Mouse (Mus musculus) spleen, adult 2 months (tissue): ENCODE results near the gene Nelfe.
"Not testable (repeated sequence)": the region's sequence is repeated elsewhere in the genome, so short reads cannot be mapped to it uniquely, and the experiment has no call there.

Source experiments
- CTCF ChIP-seq: fragments of 200-500 bp; IDR thresholded peaks from 2 replicates; pipeline ENCODE4 v1.5.1; 2011; ENCODE audit warnings: mild to moderate bottlenecking, inconsistent platforms; ENCODE audit not compliant: insufficient read depth, insufficient read length, insufficient replicate concordance; ENCODE audit errors: extremely low read depth
- POLR2A ChIP-seq: fragments of 200-500 bp; IDR thresholded peaks from 2 replicates; pipeline ENCODE4 v1.6.1; 2011; ENCODE audit warnings: low read depth, low read length, inconsistent platforms

DNA sequence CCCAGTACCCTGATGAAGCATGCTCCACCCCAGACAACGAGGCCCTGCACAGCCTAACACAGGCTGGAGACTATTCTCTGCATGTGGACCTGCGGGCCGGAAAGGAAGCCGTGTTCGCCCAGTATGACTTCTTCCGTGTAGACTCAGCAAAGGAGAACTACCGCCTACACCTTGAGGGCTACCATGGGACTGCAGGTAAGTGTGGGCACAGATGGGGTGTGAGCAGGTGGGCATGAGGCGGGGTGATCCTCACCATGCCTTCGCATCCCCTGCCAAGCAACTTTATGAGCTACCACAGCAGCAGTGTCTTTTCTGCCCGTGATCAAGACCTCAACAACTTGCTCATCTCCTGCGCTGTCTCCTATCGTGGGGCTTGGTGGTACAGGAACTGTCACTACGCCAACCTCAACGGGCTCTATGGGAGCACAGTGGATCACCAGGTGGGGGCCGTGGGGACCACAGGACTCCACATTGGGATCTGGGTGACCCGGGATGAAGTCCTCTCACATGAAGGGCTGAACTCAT is 49.3 kb upstream of the Nelfe start:
- TF ChIP-seq POLR2A, CTCF: not testable (repeated sequence)
